Mouse (Mus musculus): ENCODE results near the gene Scrg1.

Gene Scrg1

GRCm38 (mm10) chr8:57453361-57453760, 2.4 kb upstream of the Scrg1 start:
- DNase-seq (ENCODE audit: low spot score): no peak

- no peak for DNase-seq (ENCODE audit: low spot score)
These were observed 1.4 kb downstream of the Scrg1 start for GRCm38 (mm10) chr8:57457152-57457551.

GRCm38 (mm10) chr8:57457942-57458341, 2.2 kb downstream of the Scrg1 start:
- DNase-seq (ENCODE audit: low spot score): no peak

GRCm38 (mm10) chr8:57462839-57463238, 7.1 kb downstream of the Scrg1 start:
- no peak for DNase-seq (ENCODE audit: low spot score)

- DNase-seq (ENCODE audit: low spot score): no peak
These were observed 8.0 kb downstream of the Scrg1 start for GRCm38 (mm10) chr8:57463757-57464156.

GRCm38 (mm10) chr8:57468624-57469023, 12.9 kb downstream of the Scrg1 start:
- DNase-seq (ENCODE audit: low spot score): no peak

GRCm38 (mm10) chr8:57470863-57471262, 15.1 kb downstream of the Scrg1 start:
- DNase-seq (ENCODE audit: low spot score): no peak

- no peak for DNase-seq (ENCODE audit: low spot score)
These were observed 18.0 kb downstream of the Scrg1 start for GRCm38 (mm10) chr8:57473751-57474150.

GRCm38 (mm10) chr8:57478406-57478805, 22.7 kb downstream of the Scrg1 start:
- DNase-seq (ENCODE audit: low spot score): no peak

GRCm38 (mm10) chr8:57479700-57480099, 24.0 kb downstream of the Scrg1 start:
- no peak for DNase-seq (ENCODE audit: low spot score)

GRCm38 (mm10) chr8:57480606-57481005, 24.9 kb downstream of the Scrg1 start:
- DNase-seq (ENCODE audit: low spot score): no peak

GRCm38 (mm10) chr8:57486491-57487440, 31.0 kb downstream of the Scrg1 start:
- peak; percentile 38 for DNase-seq (ENCODE audit: low spot score)

- DNase-seq (ENCODE audit: low spot score): peak; percentile 94
These were observed 31.9 kb downstream of the Scrg1 start, which contains the start of gene Sap30 for GRCm38 (mm10) chr8:57487441-57488155. Gene Sap30 (minus strand): TSS chr8:57487860.

- peak; percentile 71 for DNase-seq (ENCODE audit: low spot score)
These were observed 32.6 kb downstream of the Scrg1 start for GRCm38 (mm10) chr8:57488312-57488765.

GRCm38 (mm10) chr8:57489366-57489765, 33.6 kb downstream of the Scrg1 start:
- DNase-seq (ENCODE audit: low spot score): no peak

GRCm38 (mm10) chr8:57489896-57490295, 34.2 kb downstream of the Scrg1 start:
- DNase-seq (ENCODE audit: low spot score): no peak

GRCm38 (mm10) chr8:57491873-57492272, 36.1 kb downstream of the Scrg1 start:
- DNase-seq (ENCODE audit: low spot score): no peak

- no peak for DNase-seq (ENCODE audit: low spot score)
These were observed 42.7 kb downstream of the Scrg1 start for GRCm38 (mm10) chr8:57498494-57498846.

GRCm38 (mm10) chr8:57498847-57499511, 43.3 kb downstream of the Scrg1 start:
- no peak for DNase-seq (ENCODE audit: low spot score)

- DNase-seq (ENCODE audit: low spot score): peak; percentile 74
These were observed 47.9 kb downstream of the Scrg1 start for GRCm38 (mm10) chr8:57503641-57504040.

- peak; percentile 24 for DNase-seq (ENCODE audit: low spot score)
These were observed 49.8 kb downstream of the Scrg1 start for GRCm38 (mm10) chr8:57505500-57505899.

GRCm38 (mm10) chr8:57507556-57508063, 51.9 kb downstream of the Scrg1 start:
- DNase-seq (ENCODE audit: low spot score): no peak

All from c-Kit-positive CD71-positive TER-119-positive erythroid progenitor cells, embryonic 14.5 days (primary cell).